Mouse (Mus musculus) kidney, adult 8-10 months (tissue): Measurements from ENCODE around the gene Gm49395.

Source experiments
- DNase-seq, 2 experiments: peaks; one replicate each; pipeline ENCODE4 v3.0.0; 2022

The Gm49395 gene

DNA sequence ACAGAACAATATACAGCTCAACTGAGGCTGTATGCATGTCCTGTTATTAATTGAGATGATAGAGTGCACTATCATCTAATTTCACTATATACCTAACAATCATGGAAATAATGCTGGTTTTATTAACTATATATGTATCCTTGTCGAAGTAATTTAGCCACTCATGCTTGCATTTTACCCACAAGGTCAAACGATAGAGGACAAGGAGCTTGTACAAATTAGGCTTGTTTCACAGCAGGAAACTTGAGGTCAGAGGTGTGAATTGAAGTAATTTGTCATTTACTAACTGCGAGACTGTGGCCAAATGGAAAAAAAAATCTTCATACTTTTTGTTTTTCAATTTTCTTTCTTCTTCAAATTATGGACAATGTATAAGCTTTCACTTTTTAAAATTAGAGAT, 3.5 kb downstream of the Gm49395 start:
- DNase-seq, result no peak

DNA sequence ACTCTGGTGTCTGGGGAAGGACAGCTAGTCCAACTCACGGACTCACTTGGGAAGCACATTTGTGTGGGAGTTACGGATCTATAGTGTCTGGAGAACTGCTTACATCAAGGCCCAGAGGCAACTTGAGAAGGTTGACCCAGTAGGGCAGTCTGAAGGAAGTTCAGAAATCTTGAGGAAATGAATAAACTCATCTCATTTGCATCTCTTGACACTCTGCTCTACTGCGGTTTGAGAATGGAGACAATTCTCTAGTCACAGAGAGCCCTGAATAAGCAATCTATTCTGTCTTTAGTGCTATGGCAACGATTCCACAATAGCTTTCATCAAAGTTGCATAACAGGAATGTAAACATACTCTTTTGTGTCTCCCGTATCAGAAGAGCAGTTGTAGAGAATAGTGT, 4.8 kb downstream of the Gm49395 start:
- DNase-seq, result no peak

DNA sequence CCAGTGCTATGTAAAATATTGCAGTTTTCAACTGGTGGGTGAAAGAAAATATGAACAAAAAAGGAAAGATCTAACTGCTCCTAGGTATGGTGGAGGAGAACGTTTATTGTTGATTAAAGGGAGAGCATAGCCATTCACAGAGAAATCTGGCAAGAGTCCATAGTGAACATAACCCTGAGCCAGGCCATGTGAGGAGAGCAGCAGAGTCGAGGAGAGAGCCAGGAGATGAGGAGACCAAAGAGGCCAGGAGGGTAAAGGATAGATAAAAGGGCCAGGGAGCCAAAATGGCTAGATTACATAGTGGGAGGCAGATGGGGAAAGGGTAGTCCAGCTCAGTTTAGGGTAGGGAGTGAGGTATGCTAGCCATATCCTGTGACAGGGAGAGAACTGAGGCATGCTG, 5.5 kb downstream of the Gm49395 start:
- DNase-seq, result peak in 1 of 2 experiments; percentile 58

DNA sequence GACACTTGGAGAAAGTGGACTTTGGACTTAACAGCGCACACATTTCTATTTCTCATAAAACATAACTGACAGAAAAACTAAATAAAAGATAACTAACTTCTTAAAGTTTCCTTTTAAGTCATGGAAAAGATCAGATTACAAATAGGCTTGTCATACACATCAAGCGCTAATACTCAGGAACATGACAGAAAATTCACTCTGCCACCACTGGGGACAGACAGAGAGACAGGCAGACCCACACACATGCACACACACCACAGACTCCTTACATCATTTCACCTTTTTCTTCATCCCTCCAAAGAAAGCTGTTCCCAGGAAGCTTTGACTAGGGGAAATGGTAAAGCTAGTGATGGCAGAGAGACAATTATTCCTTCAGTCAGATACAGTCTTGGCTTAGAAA, 6.3 kb downstream of the Gm49395 start:
- DNase-seq, result no peak

DNA sequence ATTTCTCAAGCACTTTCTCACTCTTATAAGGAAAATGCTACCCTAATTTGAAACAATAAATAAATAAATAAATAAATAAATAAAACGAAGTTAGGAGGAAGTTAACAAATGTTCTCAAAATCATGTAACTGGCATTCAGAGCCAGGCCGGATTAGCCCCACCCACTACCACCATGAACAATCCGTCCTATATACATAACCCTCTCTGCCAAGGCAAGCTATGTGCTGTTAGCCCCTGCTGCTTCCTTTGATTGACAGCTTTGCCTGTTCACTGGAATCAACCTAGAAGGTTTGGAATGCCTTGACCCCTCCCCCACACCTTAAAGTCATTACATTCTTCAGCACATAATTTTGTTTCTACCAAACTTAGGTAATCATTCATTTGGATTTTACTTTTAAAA, 10.2 kb downstream of the Gm49395 start:
- no peak for DNase-seq

DNA sequence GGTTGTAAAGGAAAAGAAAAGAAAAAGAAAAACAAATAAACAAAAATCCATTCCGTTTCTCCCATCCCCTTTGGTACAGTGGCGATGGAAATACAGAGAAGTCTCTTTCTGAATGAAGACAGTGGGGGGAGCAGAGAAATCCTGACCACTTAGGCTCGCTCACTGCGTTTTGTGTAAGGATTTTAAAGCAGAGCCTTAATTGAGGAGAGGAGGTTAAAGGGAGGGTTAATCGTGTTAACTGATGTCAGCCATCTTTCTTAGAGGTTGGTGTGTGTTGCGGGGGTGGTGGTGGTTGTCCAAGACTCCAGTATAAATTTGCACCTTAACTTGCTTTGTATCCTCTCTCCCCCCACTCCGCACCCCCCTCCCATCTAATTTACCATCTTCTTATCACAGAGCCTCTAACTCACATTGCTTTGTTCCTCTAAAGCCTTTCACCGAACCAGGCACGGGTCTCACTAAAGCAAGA, 10.7 kb downstream of the Gm49395 start:
- DNase-seq, result no peak

DNA sequence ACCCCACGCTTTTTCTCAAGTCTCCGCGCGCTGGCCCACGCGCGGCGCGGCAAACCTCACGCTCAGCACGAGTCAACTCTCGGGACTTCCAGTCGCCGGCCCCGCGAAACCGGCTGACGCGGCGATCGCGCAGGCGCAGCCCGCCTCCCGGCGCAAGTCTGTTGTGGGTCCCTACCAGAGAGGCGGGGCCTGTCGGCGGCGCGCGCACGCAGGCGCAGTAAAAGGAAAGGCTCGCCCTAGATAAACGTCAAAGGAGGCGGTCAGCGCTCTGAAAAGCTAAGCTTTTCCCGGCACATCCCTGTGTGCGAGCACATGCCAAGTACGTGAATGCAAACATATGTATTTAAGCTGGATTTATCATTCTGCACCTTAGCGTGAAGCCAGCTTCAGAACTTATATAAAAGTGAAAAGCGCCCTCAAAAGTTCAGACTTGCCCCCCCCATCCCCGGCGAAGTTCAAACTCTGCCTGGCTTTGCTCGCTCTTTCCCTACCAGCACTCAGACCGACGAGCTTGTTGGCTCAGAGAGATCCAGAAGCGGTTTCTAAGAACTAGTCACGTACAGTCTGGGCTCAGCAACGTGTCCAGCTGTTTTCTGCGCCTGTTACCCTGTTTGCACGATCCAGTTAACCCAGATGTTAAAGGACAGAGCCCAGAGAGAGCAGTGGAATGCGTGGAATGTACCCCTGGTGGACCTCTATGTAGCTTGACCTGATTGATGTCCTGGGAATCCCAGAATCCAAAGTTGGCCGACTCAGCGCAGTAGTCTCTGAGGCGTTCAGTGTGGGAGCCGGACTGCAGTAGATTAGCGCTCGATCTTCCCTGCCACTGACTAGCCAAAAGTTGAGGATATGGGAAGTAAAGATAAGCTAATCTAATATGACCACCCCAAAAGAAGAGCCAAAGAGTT, 11.4 kb downstream of the Gm49395 start, which contains the start of gene Pelo:
Gene Pelo, minus strand, starts transcription at position 118 of the 908 bp plus-strand sequence.
- DNase-seq, result peak; percentile 97

DNA sequence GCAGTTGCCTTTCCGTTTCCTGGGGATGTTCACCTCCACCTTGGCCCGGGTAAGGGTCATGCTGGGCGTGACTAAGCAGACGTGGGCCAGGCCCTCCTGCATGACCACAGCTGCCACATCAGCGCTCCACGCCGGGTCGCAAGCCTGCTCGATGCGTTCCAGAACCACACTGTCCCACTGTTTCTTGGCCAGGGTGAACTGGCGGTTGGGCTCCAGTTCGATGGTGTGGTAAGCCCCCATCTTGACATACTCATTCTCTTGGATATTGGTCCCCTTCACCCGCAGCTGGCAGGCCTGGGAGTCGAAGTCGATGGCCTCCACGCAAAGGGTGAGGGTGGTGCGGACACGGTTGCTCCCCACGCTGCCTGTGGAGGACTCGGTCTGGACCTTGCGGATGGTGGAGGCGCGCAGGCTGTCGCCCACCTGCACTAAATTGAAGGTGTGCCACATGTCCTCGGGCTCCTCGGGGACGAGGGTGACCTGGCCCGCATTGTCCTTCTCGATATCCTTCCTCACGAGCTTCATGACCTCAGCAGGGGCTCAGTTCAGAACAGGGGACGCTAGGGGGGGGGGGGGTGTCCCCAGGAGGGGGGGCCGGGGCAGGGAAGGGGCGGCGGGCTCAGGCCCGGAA, 12.2 kb downstream of the Gm49395 start:
- DNase-seq, result peak; percentile 58 to 70

DNA sequence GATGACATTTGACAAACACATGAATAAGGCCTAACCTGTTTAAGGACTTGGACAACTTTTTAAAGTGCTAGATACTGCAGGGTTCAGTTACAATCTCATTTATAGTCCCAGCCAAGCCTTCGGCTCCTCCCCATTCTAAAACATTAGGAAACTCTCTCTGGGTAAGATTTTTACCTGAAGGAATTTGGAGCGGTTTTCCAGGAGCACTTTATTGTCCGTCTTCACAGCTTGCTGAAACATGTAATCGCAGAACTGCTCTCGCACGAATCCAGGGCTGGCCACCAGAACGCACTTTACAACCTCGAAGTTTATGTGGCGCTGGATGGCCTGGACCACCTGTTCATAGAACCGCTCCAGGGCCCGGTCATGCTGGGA, 12.7 kb downstream of the Gm49395 start:
- no peak for DNase-seq

DNA sequence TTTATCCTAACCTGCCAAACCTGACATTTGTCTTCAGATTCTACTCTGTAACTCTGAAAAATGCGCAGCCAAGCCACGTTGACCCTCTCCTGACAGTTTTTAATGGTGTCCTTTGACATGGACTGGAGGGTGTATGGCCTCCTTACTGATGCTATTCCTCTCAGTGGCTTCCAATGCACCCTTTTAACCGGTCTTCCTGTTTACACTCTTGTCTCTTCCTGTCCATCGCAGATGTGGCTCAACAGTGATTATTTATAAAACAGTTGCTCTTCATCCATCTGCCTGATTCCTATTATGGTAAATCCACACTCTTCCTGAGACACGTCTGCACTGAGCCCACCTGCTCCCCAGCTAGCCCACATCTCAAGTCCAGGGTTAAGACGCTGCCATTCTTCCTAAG, 15.7 kb downstream of the Gm49395 start:
- no peak for DNase-seq

DNA sequence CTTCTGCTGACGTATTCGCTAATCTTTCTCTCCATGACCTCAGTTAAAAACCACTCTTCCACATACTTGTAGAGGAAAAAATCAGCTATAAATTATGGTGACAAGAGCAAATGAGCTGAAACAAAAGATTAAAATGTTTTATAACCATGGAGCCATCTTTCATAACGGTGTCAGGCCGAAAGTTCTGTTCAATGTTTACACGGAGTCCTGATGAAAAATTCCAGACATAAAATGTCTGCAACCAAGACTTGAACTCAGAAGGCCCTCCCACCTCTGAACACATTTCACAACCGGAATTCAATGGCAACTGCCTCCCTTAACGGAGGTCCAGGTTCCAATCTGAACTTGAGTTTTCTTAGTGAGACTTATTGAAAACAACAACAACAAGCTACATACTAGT, 19.4 kb downstream of the Gm49395 start:
- no peak for DNase-seq

DNA sequence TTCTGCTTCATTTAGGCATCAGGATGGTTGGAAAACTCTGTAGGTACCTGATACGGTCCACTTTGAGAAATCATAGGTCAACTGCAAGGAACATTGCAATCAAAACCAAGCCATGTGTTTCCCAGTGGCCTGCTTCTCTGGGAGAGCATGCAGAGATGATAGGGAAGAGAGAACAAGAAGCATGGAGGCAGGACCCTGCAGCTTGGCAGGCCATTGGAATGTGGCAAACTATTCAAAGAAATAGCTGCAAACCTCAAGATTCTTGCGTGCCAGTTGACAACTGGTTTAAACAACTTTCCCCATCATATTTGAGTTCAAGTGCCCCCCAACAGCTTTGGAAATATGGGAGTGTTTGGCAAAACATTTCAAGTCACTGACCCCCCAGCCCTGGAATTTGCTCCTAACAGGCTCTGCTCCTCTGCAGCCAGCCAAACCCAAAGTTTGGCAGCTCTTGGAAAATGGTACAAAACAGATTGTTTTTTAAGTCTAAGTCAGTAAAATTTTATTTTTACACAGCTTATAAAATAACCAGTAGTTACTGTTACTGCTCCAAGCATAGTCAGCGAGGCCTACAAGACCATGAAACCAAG, 21.6 kb downstream of the Gm49395 start:
- no peak for DNase-seq

DNA sequence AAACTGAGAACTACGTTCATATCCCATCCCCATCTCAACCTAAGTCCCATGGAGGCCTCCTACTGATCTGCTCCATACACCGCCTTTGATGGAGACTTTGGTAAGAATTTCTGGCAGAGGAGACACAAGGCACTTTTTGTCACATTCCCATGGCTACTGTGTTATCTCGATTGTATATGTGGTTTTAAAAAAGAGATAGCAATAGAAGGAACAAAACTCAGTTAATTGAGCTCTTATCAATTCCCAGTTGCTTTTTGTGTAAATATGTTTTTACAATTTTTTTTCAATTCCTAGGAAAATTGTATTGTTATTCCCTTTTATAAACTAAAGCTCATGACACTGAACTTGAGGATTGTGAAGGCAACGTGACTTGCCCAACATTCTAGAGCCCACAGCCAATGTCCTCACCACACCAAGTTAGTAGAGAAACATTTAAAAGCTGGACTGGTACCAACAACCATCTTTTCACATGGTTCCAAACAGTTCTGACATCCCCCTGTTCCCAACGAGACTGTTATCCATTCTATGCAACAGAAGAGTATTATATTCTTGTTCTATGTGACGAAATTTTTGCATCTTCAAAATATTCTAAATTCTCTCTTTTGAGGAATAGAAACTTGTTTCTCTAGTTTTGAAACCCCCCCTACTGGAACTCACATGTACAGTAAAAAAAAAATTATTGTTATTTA, 22.6 kb downstream of the Gm49395 start:
- DNase-seq, result no peak

DNA sequence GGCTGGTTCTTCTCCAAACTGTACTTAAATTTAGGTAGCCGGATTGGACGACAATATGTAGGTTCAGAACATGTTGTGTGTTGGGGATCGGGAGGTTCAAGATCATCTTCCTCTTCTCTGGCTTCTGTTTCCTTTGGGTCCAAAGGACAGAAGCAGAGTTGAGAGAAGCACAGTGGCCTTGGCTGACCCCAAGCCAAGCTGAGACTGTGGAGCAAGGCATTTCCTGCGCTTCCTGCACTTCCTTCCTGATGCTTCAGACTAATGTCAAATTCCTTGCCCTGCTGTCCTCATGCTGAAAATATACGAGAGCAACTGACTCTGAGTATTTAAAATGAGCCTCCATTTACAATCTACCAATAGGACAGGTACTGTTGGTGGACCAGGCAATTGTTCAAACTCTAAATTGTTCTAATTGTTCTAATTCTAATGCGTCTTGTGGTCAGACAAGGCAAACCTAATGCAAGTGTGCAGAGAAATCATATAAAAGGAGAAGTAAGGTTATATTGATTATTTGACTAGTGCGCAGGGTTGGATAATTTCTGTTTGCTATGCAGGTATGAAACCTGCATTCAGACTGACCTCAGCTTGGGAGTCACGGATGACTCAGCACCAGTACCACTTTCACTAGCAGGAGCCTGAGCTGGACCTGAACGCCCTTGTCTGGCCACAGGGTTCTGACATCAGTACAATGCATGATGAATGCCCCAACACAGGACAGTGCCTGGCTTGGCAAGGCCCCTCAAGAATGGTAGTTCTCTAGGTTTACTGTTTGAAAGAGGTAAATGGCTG, 24.2 kb downstream of the Gm49395 start:
- peak; percentile 66 to 70 for DNase-seq

DNA sequence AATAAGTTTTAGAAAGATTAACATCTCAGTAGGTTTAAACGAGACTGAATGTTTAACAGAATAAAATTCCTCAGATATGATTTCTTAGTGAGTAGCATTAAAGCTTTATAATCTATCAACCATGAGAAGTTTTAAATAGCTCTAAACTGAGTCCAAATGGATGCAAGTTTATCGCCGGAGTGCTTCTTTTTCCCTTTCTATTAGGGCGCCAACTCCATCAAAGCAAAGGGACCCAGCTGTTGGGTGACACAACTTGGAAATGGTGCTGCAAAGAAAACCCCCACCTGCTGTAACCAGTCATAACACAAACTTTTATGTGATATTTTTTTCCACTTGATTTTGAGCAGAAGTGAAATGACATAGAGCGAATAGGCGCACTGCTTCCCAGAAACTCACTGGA, 29.3 kb downstream of the Gm49395 start:
- DNase-seq, result no peak

DNA sequence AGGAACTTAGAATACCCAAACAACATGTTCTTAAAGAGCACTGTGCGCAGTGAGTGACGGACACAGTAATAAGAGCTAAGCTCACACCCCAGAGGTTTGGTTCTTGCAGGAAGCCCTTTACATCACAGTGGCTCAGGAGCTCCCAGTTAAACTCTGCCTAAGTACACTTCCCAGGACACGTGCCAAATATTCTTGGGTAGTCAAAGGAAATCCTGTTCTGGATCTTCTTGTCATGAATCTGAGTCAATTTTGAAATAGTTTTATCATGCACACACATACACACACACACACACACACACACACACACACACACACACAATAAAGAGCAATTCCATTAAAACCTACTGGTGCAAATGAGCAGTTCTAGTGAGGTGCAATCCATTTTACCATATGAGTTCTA, 30.3 kb downstream of the Gm49395 start:
- peak in 1 of 2 experiments; percentile 50 for DNase-seq

DNA sequence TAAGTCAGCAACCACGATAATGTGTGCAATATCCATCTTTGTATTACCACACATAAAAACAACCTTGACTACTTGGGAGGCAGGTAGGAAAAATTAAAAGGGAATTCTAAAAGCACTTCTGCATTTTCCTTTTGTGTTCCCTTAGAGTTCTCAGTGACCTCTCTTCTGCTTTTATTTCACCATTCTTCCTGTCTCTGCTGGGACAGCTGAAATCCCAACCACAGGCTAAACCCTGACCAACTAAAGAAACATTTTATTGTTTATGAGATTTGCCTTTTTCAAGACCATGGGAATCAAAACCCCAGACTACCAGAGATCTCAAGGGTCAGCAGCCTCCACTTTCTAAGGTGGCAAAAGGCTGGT, 33.8 kb downstream of the Gm49395 start:
- DNase-seq, result no peak

DNA sequence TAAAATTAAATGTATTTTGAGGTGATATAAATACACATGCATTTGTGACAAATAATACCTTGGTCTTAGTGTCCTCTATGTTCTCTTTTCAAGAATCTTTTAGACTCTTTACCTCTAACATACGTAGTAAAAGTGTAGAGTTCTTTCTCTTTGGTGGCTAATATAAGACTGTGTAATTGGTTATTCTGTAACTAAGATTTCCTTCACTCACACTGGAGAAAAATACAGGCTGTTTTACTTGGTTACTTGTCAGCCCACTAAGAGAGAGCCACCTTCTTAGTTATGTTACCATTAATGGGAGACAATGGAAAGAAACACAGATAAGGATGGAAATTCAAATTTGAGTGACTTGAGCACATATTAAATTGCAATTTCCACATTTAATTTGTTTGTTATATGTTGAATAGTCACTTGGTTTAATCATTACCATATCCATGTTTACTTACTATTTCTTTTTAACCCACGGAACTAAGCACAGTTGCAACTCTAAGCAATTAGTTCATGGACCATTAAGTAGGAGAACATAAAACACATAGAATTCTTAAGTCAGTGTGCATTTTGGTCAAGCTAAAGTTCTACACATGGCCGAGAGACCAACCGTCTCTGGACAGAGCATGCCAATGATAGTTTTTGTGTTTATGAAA, 34.3 kb downstream of the Gm49395 start:
- no peak for DNase-seq

DNA sequence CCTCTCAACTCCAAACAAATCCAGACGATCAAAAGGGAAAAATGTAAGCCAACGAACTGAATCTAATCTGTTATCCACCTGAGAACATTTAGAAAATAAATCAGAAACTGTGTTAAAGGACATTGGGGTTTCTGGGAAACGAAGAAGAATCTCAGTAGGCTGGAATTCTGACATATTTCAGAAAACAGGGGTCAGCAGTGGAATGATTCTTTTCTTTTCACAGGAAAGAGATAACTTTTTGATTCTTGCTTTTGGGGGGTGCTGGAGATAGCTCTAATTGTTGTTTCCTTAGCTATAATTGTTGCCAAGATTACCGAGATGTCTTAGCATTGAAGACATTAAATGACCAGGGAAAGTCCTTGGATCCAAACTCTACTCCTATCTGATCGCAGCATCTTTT, 44.2 kb downstream of the Gm49395 start:
- DNase-seq, result no peak

DNA sequence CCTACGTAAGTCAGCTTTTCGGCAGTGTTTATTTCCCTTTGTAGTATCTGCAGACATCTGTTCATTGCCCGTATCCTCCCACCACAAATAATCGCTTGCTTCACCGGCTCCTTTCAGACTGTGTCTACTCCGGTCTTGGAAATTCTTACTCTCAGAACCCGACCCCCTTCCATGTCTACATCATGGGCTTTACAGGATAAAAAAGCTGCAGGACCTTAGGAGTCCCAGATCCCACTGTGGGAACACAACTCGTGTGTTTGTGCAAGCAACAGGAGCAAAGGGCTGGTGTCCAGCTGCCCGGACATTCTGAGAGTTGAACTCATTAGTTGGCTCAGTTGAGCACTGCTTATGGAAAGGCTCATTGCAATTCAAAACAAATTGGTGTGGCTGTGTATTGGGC, 46.9 kb downstream of the Gm49395 start:
- no peak for DNase-seq

DNA sequence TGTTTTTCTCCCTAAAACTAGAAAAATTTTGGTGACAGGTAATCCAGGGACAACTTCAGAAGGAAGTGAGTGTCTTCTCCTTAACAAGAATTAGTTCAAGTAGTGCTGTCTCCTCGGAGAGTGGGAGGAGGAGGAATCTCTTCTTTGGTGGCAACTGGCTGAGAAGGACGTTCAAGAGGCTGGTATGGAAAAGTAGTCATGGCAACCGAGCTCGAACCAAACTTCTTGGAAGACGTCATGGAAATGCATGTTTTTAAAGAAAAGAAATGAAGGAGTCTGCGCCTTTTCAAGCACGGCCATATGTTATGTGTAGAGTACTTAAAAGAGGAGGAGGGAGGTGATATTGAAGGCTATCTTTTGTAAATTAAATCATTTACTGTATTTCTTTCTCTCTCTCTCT, 49.2 kb downstream of the Gm49395 start:
- DNase-seq, result no peak
